Mouse (Mus musculus) thymus, adult 2 months (tissue): ENCODE measurements around the gene Parvb. TPM values are rescaled to one million over a fixed set of nuclear protein-coding genes. Genes with fewer than 3 reads are reported as not detected.

Experiments used
- DNase-seq: peaks from one replicate; pipeline ENCODE4 v3.0.0; 2021
- H3K27ac ChIP-seq: fragments of 200-500 bp; 2 replicates; pipeline ENCODE4 v1.5.1; 2012; ENCODE audit warnings: low read length, control low read depth; ENCODE audit not compliant: control insufficient read depth, insufficient read depth
- H3K27me3 ChIP-seq: fragments of 200-500 bp; 2 replicates; pipeline ENCODE4 v1.6.1; 2012; ENCODE audit warnings: mild to moderate bottlenecking, low read length, moderate library complexity, mixed read lengths; ENCODE audit not compliant: control insufficient read depth, insufficient read depth
- H3K36me3 ChIP-seq: fragments of 200-500 bp; 2 replicates; pipeline ENCODE4 v1.6.1; 2012; ENCODE audit warnings: mild to moderate bottlenecking, low read length, moderate library complexity; ENCODE audit not compliant: control insufficient read depth, insufficient read depth
- H3K4me1 ChIP-seq: fragments of 200-500 bp; replicated peaks from 2 replicates; pipeline ENCODE4 v1.6.1; 2012; ENCODE audit warnings: low read length; ENCODE audit not compliant: control insufficient read depth, insufficient read depth
- H3K4me3 ChIP-seq: fragments of 200-500 bp; 2 replicates; pipeline ENCODE4 v1.5.1; 2012; ENCODE audit warnings: mild to moderate bottlenecking, low read length, control low read depth, moderate library complexity; ENCODE audit not compliant: control insufficient read depth, insufficient read depth
- CTCF ChIP-seq: fragments of 200-500 bp; IDR thresholded peaks from 2 replicates; pipeline ENCODE4 v1.5.1; 2012; ENCODE audit warnings: mild to moderate bottlenecking, control low read depth, low read length, moderate library complexity, borderline replicate concordance; ENCODE audit not compliant: control insufficient read depth, poor library complexity, insufficient read depth; ENCODE audit errors: extremely low read depth
- POLR2A ChIP-seq: fragments of 200-500 bp; IDR thresholded peaks from 2 replicates; pipeline ENCODE4 v1.6.1; 2012; ENCODE audit warnings: mild to moderate bottlenecking, low read length, control low read depth, moderate library complexity; ENCODE audit not compliant: control insufficient read depth, poor library complexity, insufficient read depth; ENCODE audit errors: extremely low read depth
- WGBS: fragments of 180-500 bp; shearing (Covaris S2); methylation state at CpG from one replicate; pipeline ENCODE4 v1.1.7; 2018; 5-methylcytosine and 5-hydroxymethylcytosine counted together
- polyA plus RNA-seq: library from polyadenylated mRNA; depleted of rRNA; stranded (reverse); fragments of >200 nt; gene quantifications from 2 replicates; pipeline ENCODE4 v1.2.3, GENCODE M21; 2012

The Parvb gene
- polyA plus RNA-seq, 1 experiment = 6.8 TPM

- Histone ChIP-seq H3K27me3 (no peaks in the 10 kb centered on the region), H3K4me1 (no peaks in the 10 kb centered on the region), H3K4me3 (no peak overlapping the region), H3K27ac (no peak overlapping the region), H3K36me3 (no peaks in the 10 kb centered on the region)
- 90% methylated on average over 6 of the region's 6 CpGs for WGBS
- TF ChIP-seq POLR2A = no peak
- no peak for TF ChIP-seq CTCF
- no peak for DNase-seq
Measured at GRCm38 (mm10) chr15:84270463-84270862, 38.6 kb downstream of the Parvb start.

GRCm38 (mm10) chr15:84276066-84276465 lies 44.2 kb downstream of the Parvb start:
- Histone ChIP-seq H3K36me3 (no peaks in the 10 kb centered on the region), H3K27me3 (no peaks in the 10 kb centered on the region), H3K4me1 (no peaks in the 10 kb centered on the region), H3K4me3 (no peak overlapping the region), H3K27ac (no peak overlapping the region)
- TF ChIP-seq CTCF (no peak), POLR2A (no peak)
- WGBS = 95% methylated on average over 4 of the region's 4 CpGs
- no peak for DNase-seq

GRCm38 (mm10) chr15:84278091-84278490 lies 46.2 kb downstream of the Parvb start:
- no peak for DNase-seq
- no peaks in the 10 kb centered on the region for H3K4me1 ChIP-seq
- 93% methylated on average over 7 of the region's 7 CpGs for WGBS

GRCm38 (mm10) chr15:84278656-84279055 lies 46.8 kb downstream of the Parvb start:
- Histone ChIP-seq H3K4me1 (no peaks in the 10 kb centered on the region), H3K4me3 (no peak overlapping the region), H3K27me3 (no peaks in the 10 kb centered on the region), H3K27ac (no peak overlapping the region), H3K36me3 (no peaks in the 10 kb centered on the region)
- no peak for DNase-seq
- TF ChIP-seq CTCF (no peak), POLR2A (no peak)
- WGBS = 96% methylated on average over 7 of the region's 7 CpGs

More at GRCm38 (mm10) chr15:84278091-84278490, 46.2 kb downstream of the Parvb start:
- H3K27me3 ChIP-seq = no peaks in the 10 kb centered on the region
- H3K36me3 ChIP-seq = no peaks in the 10 kb centered on the region
- TF ChIP-seq CTCF (no peak), POLR2A (no peak)
- no peak overlapping the region for H3K4me3 ChIP-seq
- no peak overlapping the region for H3K27ac ChIP-seq

- Histone ChIP-seq H3K4me3 (no peak overlapping the region), H3K27ac (no peak overlapping the region), H3K4me1 (no peaks in the 10 kb centered on the region), H3K36me3 (no peaks in the 10 kb centered on the region), H3K27me3 (no peaks in the 10 kb centered on the region)
- no peak for DNase-seq
- TF ChIP-seq CTCF = no peak
- no peak for TF ChIP-seq POLR2A
- WGBS = 18% methylated on average over 8 of the region's 8 CpGs
Measured at GRCm38 (mm10) chr15:84280309-84280708, 48.5 kb downstream of the Parvb start.

DNA sequence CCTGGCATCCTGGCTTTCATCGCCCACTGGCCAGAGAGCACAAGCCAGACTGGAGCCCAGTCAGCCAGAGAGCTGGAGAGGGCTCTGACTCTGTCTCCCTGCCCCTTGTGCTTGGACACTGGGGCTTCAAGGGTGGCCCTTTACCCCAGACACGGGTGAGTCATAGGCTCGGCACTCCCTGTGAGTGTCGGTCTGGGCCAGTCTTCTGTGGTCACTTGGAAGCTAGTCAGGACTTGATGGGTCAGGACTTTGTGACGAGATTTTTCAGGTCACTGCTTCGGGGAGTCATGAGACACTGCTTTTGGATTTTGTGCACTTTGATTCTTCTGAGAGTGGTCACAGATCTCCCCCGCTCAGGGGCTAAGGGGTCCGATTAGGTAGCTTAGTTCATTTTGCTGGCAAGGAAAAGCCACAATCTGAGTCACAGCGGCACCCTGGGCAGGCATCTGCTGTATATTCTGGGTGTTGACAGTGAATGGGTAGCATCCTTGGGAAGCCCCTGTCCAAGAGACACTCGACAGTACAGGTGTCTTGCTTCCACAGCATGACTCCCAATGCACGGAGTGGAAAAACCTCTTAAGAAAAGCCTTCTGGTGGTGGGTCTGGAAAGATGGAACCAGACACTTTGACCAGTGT lies 49.0 kb downstream of the Parvb start:
- Histone ChIP-seq H3K27me3 (no peaks in the 10 kb centered on the region), H3K27ac (no peak overlapping the region), H3K4me1 (no peaks in the 10 kb centered on the region), H3K4me3 (no peak overlapping the region), H3K36me3 (no peaks in the 10 kb centered on the region)
- no peak for TF ChIP-seq CTCF
- DNase-seq = no peak
- WGBS = 74% methylated on average over 11 of the region's 11 CpGs
